Mouse (Mus musculus): ENCODE measurements at regions not wholly inside any gene's neighbourhood (a gene's known extent, or its start where the extent isn't known, plus 50 kb on each side); places are given as distances from the start of the nearest gene placed in this dataset.

GRCm38 (mm10) chr8:113977072-113977471, 128.5 kb upstream of the Adamts18 start:
- no peak for TF ChIP-seq CTCF (conservative IDR thresholded peaks at IDR 0.05 in 1 of 2, IDR thresholded peaks at IDR 0.05 in 1 of 2; ENCODE audit: low read depth in 2 of 2, low read length in 2 of 2)
- TF ChIP-seq POLR2A (IDR thresholded peaks at IDR 0.05; ENCODE audit: low read depth, low read length), result no peak
- no peak for TF ChIP-seq EP300 (IDR thresholded peaks at IDR 0.05; ENCODE audit: low read length)
